In genomic region chr17:5849421-5849910, GRCm38 (mm10) we compare ENCODE assay signal across 8 mouse cellular contexts. TPM values are rescaled to one million over a fixed set of nuclear protein-coding genes. Genes with fewer than 3 reads are reported as not detected.
DNase-seq lines count a peak whose midpoint lies in the region; ATAC-seq and TF ChIP-seq lines count a peak whose summit lies in the region.

No protein-coding gene starts in this region.

- H3K36me3 ChIP-seq in spleen, adult 2 months (ENCODE audit: control insufficient read depth, insufficient read depth, low read length), result no peaks in the 10 kb centered on the region
- 0 out of 2 replicates have a peak, but pooled peaks cover 8% of the 10 kb centered on the region for H3K36me3 ChIP-seq in forebrain, embryonic 10.5 days (replicated peaks)
- H3K36me3 ChIP-seq in heart, embryonic 14.5 days (ENCODE audit: control insufficient read depth, insufficient read depth, low read length), result no peaks in the 10 kb centered on the region
- no peaks in the 10 kb centered on the region for H3K36me3 ChIP-seq in liver, embryonic 11.5 days (ENCODE audit: control insufficient read depth, insufficient read depth, low read length)
- H3K36me3 ChIP-seq in neural tube, embryonic 11.5 days (ENCODE audit: control insufficient read depth, insufficient read depth, low read length), result no peaks in the 10 kb centered on the region

- H3K4me2 ChIP-seq in heart, embryonic 14.5 days (ENCODE audit: low read length), result peak overlapping the region; percentile 66
- H3K4me2 ChIP-seq in liver, embryonic 11.5 days, result peak overlapping the region; percentile 54
- H3K4me2 ChIP-seq in neural tube, embryonic 11.5 days (ENCODE audit: low read depth), result peak overlapping the region; percentile 42

- TF ChIP-seq CTCF in spleen, adult 2 months (IDR thresholded peaks at IDR 0.05; ENCODE audit: extremely low read depth, insufficient read depth, insufficient read length, insufficient replicate concordance), result no peak

- peak overlapping the region; percentile 63 for H3K9ac ChIP-seq in heart, embryonic 14.5 days (ENCODE audit: low read length)
- no peak overlapping the region for H3K9ac ChIP-seq in liver, embryonic 11.5 days (ENCODE audit: low read depth, low read length)
- H3K9ac ChIP-seq in neural tube, embryonic 11.5 days (ENCODE audit: low read length), result peak overlapping the region; percentile 56

- H3K9me3 ChIP-seq in forebrain, embryonic 10.5 days, result no peaks in the 10 kb centered on the region
- no peaks in the 10 kb centered on the region for H3K9me3 ChIP-seq in heart, embryonic 14.5 days (ENCODE audit: control insufficient read depth, low read length)
- no peaks in the 10 kb centered on the region for H3K9me3 ChIP-seq in liver, embryonic 11.5 days (ENCODE audit: control insufficient read depth, low read length)
- H3K9me3 ChIP-seq in neural tube, embryonic 11.5 days (ENCODE audit: control insufficient read depth, low read length), result no peaks in the 10 kb centered on the region

- H3K27ac ChIP-seq in spleen, adult 2 months (ENCODE audit: insufficient read depth, low read length), result peak overlapping the region; percentile 36; the same call in 1 of the 2 replicates
- H3K27ac ChIP-seq in forebrain, embryonic 10.5 days, result peak overlapping the region; percentile 82
- peak overlapping the region; percentile 29 to 67 for H3K27ac ChIP-seq in heart, embryonic 14.5 days (replicated peaks in 1 of 2; ENCODE audit: control insufficient read depth in 1 of 2, insufficient read depth in 1 of 2, low read depth in 2 of 2, low read length in 2 of 2)
- H3K27ac ChIP-seq in liver, embryonic 11.5 days (ENCODE audit: low read depth, low read length), result peak overlapping the region; percentile 30
- peak overlapping the region; percentile 63; the same call in 1 of the 2 replicates for H3K27ac ChIP-seq in neural tube, embryonic 11.5 days (ENCODE audit: low read depth, low read length)

- no peak for TF ChIP-seq POLR2A in spleen, adult 2 months (IDR thresholded peaks at IDR 0.05; ENCODE audit: low read depth, low read length)

- no peak for ATAC-seq in heart, embryonic 14.5 days (ENCODE audit: insufficient number of reproducible peaks, insufficient read depth, low FRiP score, low read depth)
- no peak for ATAC-seq in liver, embryonic 11.5 days (replicated peaks; ENCODE audit: low FRiP score)
- ATAC-seq in neural tube, embryonic 11.5 days (ENCODE audit: insufficient read depth, low FRiP score, low TSS enrichment), result 0 out of 2 replicates have a peak, but pooled peaks have one; percentile 20

- DNase-seq in spleen, adult 2 months (ENCODE audit: low read depth in 1 of 2, low spot score in 2 of 2), result no peak
- no peak for DNase-seq in spleen, postnatal 10 days (ENCODE audit: low spot score in 2 of 2)
- DNase-seq in forebrain, embryonic 10.5 days (ENCODE audit: extremely low spot score, low spot score), result peak; percentile 38
- peak; percentile 93 for DNase-seq in kidney, postnatal 14 days
- DNase-seq in liver, embryonic 11.5 days (ENCODE audit: low spot score), result no peak
- peak; percentile 56 for DNase-seq in neural tube, embryonic 11.5 days (ENCODE audit: low spot score)
- peak; percentile 59 to 78 for DNase-seq in urinary bladder, postnatal 36 days (ENCODE audit: low spot score in 2 of 2)

- H3K4me3 ChIP-seq in spleen, adult 2 months (ENCODE audit: extremely low read depth, insufficient read depth, insufficient read length), result peak overlapping the region; percentile 20; the same call in 1 of the 2 replicates
- peak overlapping the region; percentile 35 for H3K4me3 ChIP-seq in forebrain, embryonic 10.5 days
- H3K4me3 ChIP-seq in heart, embryonic 14.5 days (ENCODE audit: control insufficient read depth in 1 of 2, insufficient read depth in 1 of 2, low read depth in 1 of 2, low read length in 2 of 2), result peak overlapping the region; percentile 32 to 44
- H3K4me3 ChIP-seq in liver, embryonic 11.5 days (ENCODE audit: low read depth, low read length), result peak overlapping the region; percentile 16; the same call in 1 of the 2 replicates
- 0 out of 2 replicates have a peak overlapping the region, but pooled peaks have one; percentile 20 for H3K4me3 ChIP-seq in neural tube, embryonic 11.5 days (ENCODE audit: low read depth, low read length)

- H3K27me3 ChIP-seq in spleen, adult 2 months (ENCODE audit: control insufficient read depth, insufficient read depth, low read length), result no peaks in the 10 kb centered on the region
- H3K27me3 ChIP-seq in forebrain, embryonic 10.5 days (ENCODE audit: poor library complexity, severe bottlenecking), result no peaks in the 10 kb centered on the region
- no peaks in the 10 kb centered on the region for H3K27me3 ChIP-seq in heart, embryonic 14.5 days (ENCODE audit: control insufficient read depth, insufficient read depth, low read length)
- H3K27me3 ChIP-seq in liver, embryonic 11.5 days (replicated peaks; ENCODE audit: control insufficient read depth, insufficient read depth, low read length), result no peaks in the 10 kb centered on the region
- H3K27me3 ChIP-seq in neural tube, embryonic 11.5 days (ENCODE audit: control insufficient read depth, insufficient read depth, low read length), result no peaks in the 10 kb centered on the region

- H3K4me1 ChIP-seq in spleen, adult 2 months (ENCODE audit: control insufficient read depth, insufficient read depth, insufficient read length), result peaks cover 7% of the 10 kb centered on the region; the same call in 1 of the 2 replicates
- H3K4me1 ChIP-seq in forebrain, embryonic 10.5 days, result peaks cover 39% of the 10 kb centered on the region
- H3K4me1 ChIP-seq in heart, embryonic 14.5 days (ENCODE audit: control insufficient read depth in 2 of 2, insufficient read depth in 2 of 2, low read length in 2 of 2), result peaks cover 13 to 23% of the 10 kb centered on the region in 2 experiments
- H3K4me1 ChIP-seq in liver, embryonic 11.5 days (replicated peaks; ENCODE audit: control insufficient read depth, insufficient read depth, low read length), result peaks cover 10% of the 10 kb centered on the region
- H3K4me1 ChIP-seq in neural tube, embryonic 11.5 days (ENCODE audit: control insufficient read depth, insufficient read depth, low read length), result peaks cover 6% of the 10 kb centered on the region

- WGBS in spleen, adult 2 months, result 56% methylated on average over 18 of the region's 18 CpGs
- WGBS in forebrain, embryonic 10.5 days, result 45% methylated on average over 18 of the region's 18 CpGs
- WGBS in heart, embryonic 14.5 days, result 9% methylated on average over 18 of the region's 18 CpGs
- WGBS in liver, embryonic 11.5 days, result 49% methylated on average over 18 of the region's 18 CpGs
- WGBS in neural tube, embryonic 11.5 days, result 21% methylated on average over 18 of the region's 18 CpGs

RNA-seq across cellular contexts. Expression of gene Snx9, which starts 8.3 kb away (rescaled TPM):
- 22.1 and 26.6 TPM in 2 replicates for polyA plus RNA-seq in spleen, adult 2 months (2012; rRNA removed)
- 12.9 and 14.8 TPM in 2 replicates for polyA plus RNA-seq in forebrain, embryonic 10.5 days (2016; fragmentation: Nextera tagmentation; extraction: Ambion mirVana)
- polyA plus RNA-seq in heart, embryonic 14.5 days (2014; fragmentation: Nextera tagmentation; extraction: Ambion mirVana), result 28.8 and 29.6 TPM in 2 replicates
- polyA plus RNA-seq in liver, embryonic 11.5 days (2014; fragmentation: Nextera tagmentation; extraction: Ambion mirVana), result 31.2 and 35.4 TPM in 2 replicates
- 22.9 and 23.1 TPM in 2 replicates for polyA plus RNA-seq in neural tube, embryonic 11.5 days (2014; fragmentation: Nextera tagmentation; extraction: Ambion mirVana)

Comparison
In these comparisons a context has a peak if more than half of its experiments do, and no peak if none do; other contexts are left out.
1. DNase-seq: peak in forebrain, embryonic 10.5 days (single experiment), kidney, postnatal 14 days (single experiment), neural tube, embryonic 11.5 days (single experiment) and urinary bladder, postnatal 36 days (2 of 2); none in spleen, adult 2 months (0 of 2), spleen, postnatal 10 days (0 of 2) and liver, embryonic 11.5 days (single experiment).
2. H3K27ac ChIP-seq: peak in every context shown above with its lines; median percentile 82 in forebrain, embryonic 10.5 days; 63 in neural tube, embryonic 11.5 days; 48 in heart, embryonic 14.5 days; 36 in spleen, adult 2 months; 30 in liver, embryonic 11.5 days.
3. Peak in every context shown above with its lines, with median percentiles within 50 percentile points of each other: H3K4me3 ChIP-seq and H3K4me2 ChIP-seq.